Mouse (Mus musculus) midbrain, postnatal 0 days (tissue): ENCODE results near the gene Psrc1. TPM values are rescaled to one million over a fixed set of nuclear protein-coding genes. Genes with fewer than 3 reads are reported as not detected.

Experiments used
- ATAC-seq: fragments of 200-750 bp; cut with Nextera tagmentation; 2 replicates; pipeline ENCODE4 v1.8.0; 2017; ENCODE audit warnings: moderate number of reproducible peaks, mild to moderate bottlenecking, moderate TSS enrichment, moderate library complexity; ENCODE audit not compliant: low FRiP score
- DNase-seq: peaks from one replicate; pipeline ENCODE4 v3.0.0-alpha.2; 2015; ENCODE audit warnings: low spot score
- H3K27ac ChIP-seq: fragments of 300-500 bp; sonication (generic); 2 replicates; pipeline ENCODE4 v1.5.1; 2014; ENCODE audit warnings: low read depth, mild to moderate bottlenecking, low read length, mixed read lengths
- H3K27me3 ChIP-seq: fragments of 300-500 bp; sonication (generic); 2 replicates; pipeline ENCODE4 v1.6.1; 2014; ENCODE audit warnings: low read length, control low read depth, mixed read lengths; ENCODE audit not compliant: insufficient read depth
- H3K36me3 ChIP-seq: fragments of 300-500 bp; sonication (generic); 2 replicates; pipeline ENCODE4 v1.6.1; 2014; ENCODE audit warnings: low read length, control low read depth, mixed read lengths; ENCODE audit not compliant: insufficient read depth
- H3K4me1 ChIP-seq: fragments of 300-500 bp; sonication (generic); 2 replicates; pipeline ENCODE4 v1.6.1; 2014; ENCODE audit warnings: mild to moderate bottlenecking, control low read depth, antibody characterized with exemption, low read length, mixed read lengths; ENCODE audit not compliant: insufficient read depth
- H3K4me2 ChIP-seq: fragments of 300-500 bp; sonication (generic); 2 replicates; pipeline ENCODE4 v1.6.1; 2014; ENCODE audit warnings: low read depth, mild to moderate bottlenecking, low read length, mixed read lengths; ENCODE audit not compliant: poor library complexity, severe bottlenecking
- H3K4me3 ChIP-seq: fragments of 300-500 bp; sonication (generic); 2 replicates; pipeline ENCODE4 v1.5.1; 2014; ENCODE audit warnings: low read depth, mild to moderate bottlenecking, low read length, moderate library complexity
- H3K9ac ChIP-seq: fragments of 300-500 bp; sonication (generic); replicated peaks from 2 replicates; pipeline ENCODE4 v1.6.1; 2014; ENCODE audit warnings: mild to moderate bottlenecking, low read length, moderate library complexity, mixed read lengths; ENCODE audit not compliant: poor library complexity, severe bottlenecking
- H3K9me3 ChIP-seq: fragments of 300-500 bp; sonication (generic); 2 replicates; pipeline ENCODE4 v1.6.1; 2016; ENCODE audit warnings: low read length, control low read depth
- CTCF ChIP-seq: IDR thresholded peaks from 2 replicates; pipeline ENCODE4 v1.5.1; 2016; ENCODE audit warnings: antibody characterized with exemption, mild to moderate bottlenecking
- WGBS: fragments of 180-500 bp; shearing (Covaris S2); extraction: QIAGEN DNeasy Blood & Tissue Kit; methylation state at CpG from one replicate; pipeline ENCODE4 v1.1.7; 2014; 5-methylcytosine and 5-hydroxymethylcytosine counted together
- polyA plus RNA-seq: library from polyadenylated mRNA; unstranded; fragments of >200 nt; fragmentation: Nextera tagmentation; extraction: Ambion mirVana; gene quantifications from 2 replicates; pipeline ENCODE4 v1.2.1, GENCODE M21; 2015
- total RNA-seq: library from RNA; depleted of rRNA; stranded (reverse); fragments of >200 nt; gene quantifications from 2 replicates; pipeline ENCODE4 v1.2.3, GENCODE M21; 2014

Gene Psrc1
- total and polyA plus RNA-seq, 2 experiments from 2014 or later, result 3.2 to 5.6 TPM

DNA sequence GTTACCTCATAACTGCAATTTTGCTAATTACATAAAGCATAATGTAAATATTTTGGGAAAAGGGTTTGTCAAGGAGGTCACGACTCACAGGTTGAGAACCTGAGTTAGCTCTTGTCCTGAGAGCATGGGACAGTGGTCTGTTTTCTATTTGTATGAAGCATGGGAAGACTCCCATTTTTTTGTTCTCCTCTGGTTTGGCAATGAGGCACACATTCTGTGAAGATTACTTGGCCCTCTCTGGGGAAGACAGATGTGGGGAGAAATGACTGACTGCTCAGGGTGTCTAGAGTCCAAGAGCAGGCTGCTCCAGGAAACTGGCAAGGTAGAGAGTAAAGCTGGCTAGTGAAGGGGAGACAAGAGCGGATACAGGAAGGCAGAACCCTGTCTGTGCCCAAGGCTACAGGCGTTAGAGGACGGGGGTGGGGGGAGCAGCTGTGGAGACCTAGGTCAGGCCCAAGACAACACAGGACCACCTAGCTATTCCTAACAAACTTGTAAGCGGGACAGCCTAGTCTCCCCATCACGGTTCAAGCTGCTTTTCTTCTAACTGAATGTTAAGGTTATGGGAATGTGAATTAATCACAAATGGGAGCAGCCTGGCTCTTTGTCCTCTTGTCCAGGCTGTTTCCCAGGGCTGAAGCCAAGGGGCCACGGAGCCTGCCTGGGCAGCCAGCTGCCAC, 41.4 kb downstream of the Psrc1 start:
- H3K27ac ChIP-seq, result 0 out of 2 replicates have a peak overlapping the region, but pooled peaks have one; percentile 9
- peaks cover 43% of the 10 kb centered on the region for H3K36me3 ChIP-seq
- no peaks in the 10 kb centered on the region for H3K9me3 ChIP-seq
- 39% methylated on average over 7 of the region's 7 CpGs for WGBS
- H3K4me1 ChIP-seq, result peaks cover 5% of the 10 kb centered on the region; the same call in 1 of the 2 replicates
- DNase-seq (peak; percentile 25), ATAC-seq (no peak)
- no peaks in the 10 kb centered on the region for H3K27me3 ChIP-seq
- H3K4me2 ChIP-seq, result no peak overlapping the region
- H3K9ac ChIP-seq, result no peak overlapping the region
- no peak for TF ChIP-seq CTCF
- no peak overlapping the region for H3K4me3 ChIP-seq

DNA sequence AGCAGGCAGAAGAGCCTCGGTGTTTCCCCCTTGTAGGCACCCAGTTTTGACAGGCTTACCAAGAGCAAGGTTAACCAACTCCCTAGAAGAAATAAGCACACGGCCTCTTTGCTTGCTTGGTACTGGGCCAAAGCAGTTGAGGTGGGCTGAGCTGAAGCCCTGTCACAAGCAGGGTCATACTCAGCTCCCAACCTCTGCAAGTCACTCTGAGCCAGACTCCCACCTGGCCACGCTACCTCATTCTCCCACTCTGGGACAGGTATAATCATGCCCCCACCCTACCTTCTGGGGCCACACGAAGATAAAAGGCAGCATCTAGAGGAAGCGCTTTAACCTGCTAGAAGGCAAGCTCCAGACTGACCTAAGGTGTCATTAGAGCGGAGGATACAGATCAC, 42.0 kb downstream of the Psrc1 start:
- peaks cover 5% of the 10 kb centered on the region; the same call in 1 of the 2 replicates for H3K4me1 ChIP-seq
- WGBS, result 64% methylated on average over 6 of the region's 6 CpGs
- no peaks in the 10 kb centered on the region for H3K9me3 ChIP-seq
- H3K27ac ChIP-seq, result 0 out of 2 replicates have a peak overlapping the region, but pooled peaks have one; percentile 9
- H3K9ac ChIP-seq, result no peak overlapping the region
- ATAC-seq (no peak; the same call in 1 of the 2 replicates), DNase-seq (no peak)
- H3K4me2 ChIP-seq, result no peak overlapping the region
- TF ChIP-seq CTCF, result no peak
- no peaks in the 10 kb centered on the region for H3K27me3 ChIP-seq
- peaks cover 43% of the 10 kb centered on the region for H3K36me3 ChIP-seq
- no peak overlapping the region for H3K4me3 ChIP-seq

DNA sequence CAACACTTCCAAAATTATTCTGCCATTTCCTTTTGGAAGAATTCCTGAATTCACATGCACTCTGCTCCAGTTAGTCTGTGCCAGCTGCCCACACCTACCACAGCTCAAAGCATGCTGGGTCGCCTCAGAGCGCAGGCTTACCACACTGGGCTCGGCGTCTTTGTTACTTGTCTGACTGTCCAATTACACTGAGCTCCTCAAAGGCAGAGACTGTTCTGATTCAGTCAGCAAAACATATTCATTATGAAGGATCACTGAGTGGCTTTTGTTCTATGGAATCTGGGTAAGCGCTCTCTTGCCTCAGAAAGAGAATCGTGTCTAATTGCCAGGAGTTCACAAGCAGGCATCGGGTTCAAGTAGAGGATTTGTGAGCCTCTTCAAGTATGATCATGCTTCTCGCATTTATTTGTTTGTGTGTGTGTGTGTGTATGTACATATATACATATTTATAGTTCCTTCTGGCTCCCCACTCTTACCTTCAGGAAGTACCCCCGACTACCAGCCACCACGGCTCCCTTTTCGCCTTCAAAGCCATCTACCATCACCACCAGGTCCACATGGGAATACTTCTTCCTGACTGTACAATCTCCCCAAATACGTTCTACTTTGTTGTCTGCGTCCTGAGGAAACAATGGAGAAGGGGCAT, 49.0 kb downstream of the Psrc1 start:
- DNase-seq (no peak), ATAC-seq (no peak; the same call in 1 of the 2 replicates)
- H3K27ac ChIP-seq, result 0 out of 2 replicates have a peak overlapping the region, but pooled peaks have one; percentile 26
- WGBS, result 36% methylated on average over 13 of the region's 13 CpGs
- no peaks in the 10 kb centered on the region for H3K4me1 ChIP-seq
- H3K4me3 ChIP-seq, result no peak overlapping the region
- no peak overlapping the region for H3K9ac ChIP-seq
- H3K9me3 ChIP-seq, result no peaks in the 10 kb centered on the region
- TF ChIP-seq CTCF, result no peak
- H3K4me2 ChIP-seq, result no peak overlapping the region
- H3K27me3 ChIP-seq, result no peaks in the 10 kb centered on the region
- H3K36me3 ChIP-seq, result peaks cover 43% of the 10 kb centered on the region

DNA sequence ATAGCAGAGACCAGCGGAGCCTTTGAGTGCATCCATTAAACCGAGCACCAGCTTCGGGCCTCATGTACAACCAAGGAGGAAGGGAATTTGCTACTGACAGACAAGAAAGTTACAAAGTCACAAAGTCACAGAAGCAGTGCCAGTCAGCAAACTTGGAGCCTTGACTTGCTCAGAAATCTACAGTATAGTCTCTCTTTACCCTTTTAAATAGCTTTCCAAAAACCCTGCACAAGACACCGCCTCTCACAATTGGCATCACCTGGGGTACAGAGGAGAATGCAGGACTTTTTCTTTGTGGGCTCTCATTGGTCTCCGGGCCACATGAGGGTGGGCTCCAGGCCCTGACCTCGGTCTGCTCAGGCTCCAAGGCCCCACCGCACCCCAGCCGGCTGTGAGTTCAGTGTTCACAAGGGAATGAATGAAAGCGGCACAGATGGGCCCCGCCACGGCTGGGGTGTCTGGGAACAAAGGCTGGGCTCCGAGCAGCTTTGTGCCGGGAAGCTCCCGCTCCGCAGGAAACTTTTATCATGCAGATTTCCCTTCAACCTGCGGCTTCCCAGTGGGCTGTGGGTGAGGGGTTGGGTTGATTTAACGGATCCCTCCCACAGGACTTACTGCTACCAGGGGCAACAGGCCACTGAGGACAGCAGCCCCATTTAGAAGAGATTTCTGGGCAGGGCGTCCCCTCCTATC, 49.7 kb downstream of the Psrc1 start:
- H3K36me3 ChIP-seq, result peaks cover 36% of the 10 kb centered on the region
- no peaks in the 10 kb centered on the region for H3K4me1 ChIP-seq
- peak; percentile 74 for ATAC-seq
- WGBS, result 17% methylated on average over 18 of the region's 18 CpGs
- H3K9ac ChIP-seq, result no peak overlapping the region
- peak; percentile 67 for DNase-seq
- no peak for TF ChIP-seq CTCF
- H3K27me3 ChIP-seq, result no peaks in the 10 kb centered on the region
- H3K4me2 ChIP-seq, result no peak overlapping the region
- H3K4me3 ChIP-seq, result no peak overlapping the region
- H3K9me3 ChIP-seq, result no peaks in the 10 kb centered on the region
- H3K27ac ChIP-seq, result 0 out of 2 replicates have a peak overlapping the region, but pooled peaks have one; percentile 26

DNA sequence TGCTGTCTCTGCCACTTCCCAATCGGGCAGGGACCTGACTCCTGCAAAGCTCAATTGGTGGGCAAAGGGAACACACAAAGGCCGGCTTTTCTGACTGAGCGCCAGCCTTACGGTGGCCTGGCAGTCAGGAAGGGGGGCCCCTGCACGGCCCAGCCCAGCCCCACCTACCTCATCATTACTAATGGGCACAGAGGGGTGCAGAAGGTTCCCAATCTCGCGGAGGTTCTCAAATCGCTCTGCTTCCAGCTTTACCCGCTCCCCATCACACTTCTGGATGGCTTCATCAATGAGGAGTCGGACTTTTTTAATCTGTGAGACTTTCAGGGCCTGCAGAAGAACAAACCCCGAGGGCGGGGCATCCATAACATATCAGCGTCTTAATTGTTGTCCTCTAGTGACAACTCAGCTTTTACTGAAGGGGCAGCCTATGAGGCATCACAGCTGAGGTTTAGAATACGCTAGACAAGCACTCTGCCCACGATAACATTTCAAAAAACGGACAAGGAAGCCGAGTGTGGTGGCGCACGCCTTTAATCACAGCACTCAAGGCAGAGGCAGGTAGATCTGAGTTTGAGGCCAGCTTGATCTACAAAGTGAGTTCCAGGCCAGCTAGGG, 50.3 kb downstream of the Psrc1 start:
- Histone ChIP-seq H3K4me2 (no peak overlapping the region), H3K27me3 (no peaks in the 10 kb centered on the region), H3K27ac (no peak overlapping the region), H3K9ac (no peak overlapping the region), H3K36me3 (peaks cover 29% of the 10 kb centered on the region), H3K4me3 (no peak overlapping the region), H3K4me1 (no peaks in the 10 kb centered on the region), H3K9me3 (no peaks in the 10 kb centered on the region)
- TF ChIP-seq CTCF, result no peak
- DNase-seq (peak; percentile 69), ATAC-seq (peak; percentile 1; the same call in 1 of the 2 replicates)
- 24% methylated on average over 19 of the region's 19 CpGs for WGBS
